Mouse (Mus musculus) midbrain, embryonic 12.5 days (tissue): ENCODE data around the gene Bgn. TPM values are rescaled to one million over a fixed set of nuclear protein-coding genes. Genes with fewer than 3 reads are reported as not detected.

Source experiments
- ATAC-seq: fragments of 200-750 bp; cut with Nextera tagmentation; 2 replicates; pipeline ENCODE4 v1.8.0; 2017; ENCODE audit warnings: low read depth, moderate TSS enrichment, moderate library complexity; ENCODE audit not compliant: low FRiP score
- H3K27ac ChIP-seq: fragments of 300-500 bp; sonication (generic); replicated peaks from 2 replicates; pipeline ENCODE4 v1.5.1; 2016; ENCODE audit warnings: mild to moderate bottlenecking
- H3K27me3 ChIP-seq: fragments of 300-500 bp; sonication (generic); 2 replicates; pipeline ENCODE4 v1.6.1; 2016; ENCODE audit warnings: mild to moderate bottlenecking
- H3K36me3 ChIP-seq: fragments of 300-500 bp; sonication (generic); 2 replicates; pipeline ENCODE4 v1.6.1; 2016
- H3K4me1 ChIP-seq: fragments of 300-500 bp; sonication (generic); 2 replicates; pipeline ENCODE4 v1.6.1; 2016
- H3K4me2 ChIP-seq: fragments of 300-500 bp; sonication (generic); replicated peaks from 2 replicates; pipeline ENCODE4 v1.6.1; 2016; ENCODE audit warnings: mild to moderate bottlenecking, moderate library complexity
- H3K4me3 ChIP-seq: fragments of 300-500 bp; sonication (generic); 2 replicates; pipeline ENCODE4 v1.5.1; 2016; ENCODE audit warnings: mild to moderate bottlenecking
- H3K9ac ChIP-seq: fragments of 300-500 bp; sonication (generic); replicated peaks from 2 replicates; pipeline ENCODE4 v1.6.1; 2016; ENCODE audit warnings: mild to moderate bottlenecking, moderate library complexity
- H3K9me3 ChIP-seq: fragments of 300-500 bp; sonication (generic); 2 replicates; pipeline ENCODE4 v1.6.1; 2016; ENCODE audit warnings: mild to moderate bottlenecking
- WGBS: fragments of 180-500 bp; shearing (Covaris S2); methylation state at CpG from one replicate; pipeline ENCODE4 v1.1.7; 2016; 5-methylcytosine and 5-hydroxymethylcytosine counted together
- polyA plus RNA-seq: library from polyadenylated mRNA; unstranded; fragments of >200 nt; fragmentation: Nextera tagmentation; extraction: Ambion mirVana; gene quantifications from 2 replicates; pipeline ENCODE4 v1.2.1, GENCODE M21; 2016

Gene Bgn
- 36.2 and 43.1 TPM in 2 replicates for polyA plus RNA-seq

DNA sequence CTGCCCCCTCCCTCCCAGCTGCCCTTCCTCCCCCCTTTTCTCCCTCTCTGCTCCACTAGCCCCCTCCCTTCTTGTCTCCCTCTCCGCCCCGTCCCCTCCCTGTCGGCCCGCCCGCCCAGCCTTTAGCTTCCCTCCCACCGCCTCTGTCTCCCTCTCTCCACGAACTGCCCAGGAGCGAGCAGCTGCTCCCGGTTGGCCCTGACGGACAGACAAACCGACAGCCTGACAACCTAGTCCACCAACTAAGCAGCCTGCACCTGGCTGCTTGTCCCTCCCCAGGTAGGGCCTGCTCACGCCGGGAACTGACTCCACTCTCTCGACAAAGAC, at the start of gene Bgn:
TSS of gene Bgn (plus strand) at position 119 of the 327 bp plus-strand sequence.
- peak within 1 kb of the TSS; percentile 29 for H3K4me2 ChIP-seq
- H3K36me3 ChIP-seq, result no peaks in the 10 kb centered on the region
- 26% methylated on average over 13 of the region's 14 CpGs for WGBS
- no peaks in the 10 kb centered on the region for H3K4me1 ChIP-seq
- no peak for ATAC-seq
- H3K27ac ChIP-seq, result no peak within 1 kb of the TSS
- peaks cover 12% of the 10 kb centered on the region; the same call in 1 of the 2 replicates for H3K27me3 ChIP-seq
- H3K9me3 ChIP-seq, result no peaks in the 10 kb centered on the region
- H3K9ac ChIP-seq, result no peak within 1 kb of the TSS
- no peak within 1 kb of the TSS for H3K4me3 ChIP-seq

- Histone ChIP-seq H3K27ac (no peak within 1 kb of the TSS), H3K4me1 (no peaks in the 10 kb centered on the region), H3K4me2 (no peak within 1 kb of the TSS), H3K4me3 (no peak within 1 kb of the TSS), H3K36me3 (0 out of 2 replicates have a peak, but pooled peaks cover 3% of the 10 kb centered on the region), H3K27me3 (no peaks in the 10 kb centered on the region), H3K9ac (no peak within 1 kb of the TSS), H3K9me3 (no peaks in the 10 kb centered on the region)
- no peak for ATAC-seq
- 90% methylated on average over 11 of the region's 11 CpGs for WGBS
Measured at GRCm38 (mm10) chrX:73435252-73435651, 48.1 kb upstream of the Bgn start, which contains the start of gene Trex2. Gene Trex2, minus strand, starts transcription at chrX:73435344.

DNA sequence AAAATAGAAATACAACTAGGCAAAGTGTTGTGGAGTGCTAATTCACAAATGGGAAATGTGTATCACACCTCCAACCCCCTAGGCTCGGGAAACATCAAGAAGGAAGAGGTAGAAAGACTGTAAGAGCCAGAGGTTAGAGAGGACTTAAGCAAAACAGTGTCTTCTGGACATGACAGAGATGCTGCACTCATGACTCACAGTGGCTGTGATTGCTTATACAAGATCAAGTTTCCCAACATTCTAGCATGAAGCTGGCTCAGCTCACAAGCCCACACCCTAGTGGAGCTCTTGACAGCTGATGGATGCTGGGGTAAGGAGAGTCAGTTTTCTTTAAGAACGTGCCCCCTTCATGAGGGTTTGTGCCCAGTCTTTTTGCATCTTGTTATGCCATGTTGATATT, 42.0 kb upstream of the Bgn start:
- Histone ChIP-seq H3K4me2 (no peak overlapping the region), H3K27me3 (no peaks in the 10 kb centered on the region), H3K36me3 (0 out of 2 replicates have a peak, but pooled peaks cover 2% of the 10 kb centered on the region), H3K4me3 (no peak overlapping the region), H3K4me1 (no peaks in the 10 kb centered on the region), H3K9ac (no peak overlapping the region), H3K9me3 (no peaks in the 10 kb centered on the region), H3K27ac (no peak overlapping the region)
- ATAC-seq, result no peak
- 71% methylated on average over 2 of the region's 2 CpGs for WGBS

DNA sequence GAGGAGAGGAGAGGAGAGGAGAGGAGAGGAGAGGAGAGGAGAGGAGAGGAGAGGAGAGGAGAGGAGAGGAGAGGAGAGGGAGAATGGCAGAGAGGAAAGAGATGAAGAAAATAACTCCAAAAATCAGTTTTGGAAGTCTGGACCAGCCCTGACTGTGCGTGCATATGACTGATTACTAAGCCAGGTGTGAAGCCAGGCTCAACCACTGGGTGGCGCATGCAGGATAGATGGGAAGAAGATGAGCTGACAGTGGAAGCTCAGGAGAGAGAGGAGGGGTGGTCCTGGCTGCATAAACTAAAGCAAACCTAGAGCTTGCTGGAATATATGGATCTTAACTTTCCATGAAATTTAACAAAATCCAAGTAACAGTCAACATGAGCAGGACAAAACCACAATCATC, 31.5 kb upstream of the Bgn start:
- WGBS, result 18% methylated on average over 2 of the region's 2 CpGs

DNA sequence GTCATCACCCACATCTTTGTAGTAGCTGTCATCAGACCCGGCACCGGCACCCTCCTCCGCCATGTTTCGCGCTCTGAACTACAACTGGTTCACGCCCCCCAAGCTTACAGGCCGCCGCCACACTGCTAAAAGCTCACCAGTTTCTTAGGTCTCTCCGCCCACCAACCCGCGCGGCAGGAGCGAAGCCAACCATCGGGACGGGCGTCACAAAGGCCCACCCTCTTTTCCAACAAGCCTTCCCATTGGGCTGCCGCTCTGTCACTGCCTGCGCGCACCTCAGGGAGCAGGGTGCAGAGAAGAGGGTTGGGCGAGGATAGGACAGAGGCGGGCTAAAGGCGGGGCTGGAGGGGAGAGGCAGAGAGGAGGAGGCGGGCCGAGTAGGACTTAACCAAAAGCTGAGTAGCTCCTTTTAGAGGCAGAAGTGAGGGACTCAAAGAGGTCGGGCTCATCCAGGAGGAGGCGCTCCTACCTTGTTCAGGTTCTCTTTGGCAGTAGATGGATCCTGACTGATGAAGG, 24.5 kb upstream of the Bgn start, which contains the start of gene Haus7:
TSS of gene Haus7 (minus strand) at position 168 of the 516 bp plus-strand sequence.
- Histone ChIP-seq H3K9ac (peak within 1 kb of the TSS; percentile 55), H3K9me3 (no peaks in the 10 kb centered on the region), H3K27me3 (no peaks in the 10 kb centered on the region), H3K4me3 (peak within 1 kb of the TSS; percentile 55), H3K36me3 (0 out of 2 replicates have a peak, but pooled peaks cover 4% of the 10 kb centered on the region), H3K4me2 (peak within 1 kb of the TSS; percentile 59), H3K27ac (no peak within 1 kb of the TSS), H3K4me1 (peaks cover 5% of the 10 kb centered on the region; the same call in 1 of the 2 replicates)
- 26% methylated on average over 26 of the region's 26 CpGs for WGBS
- ATAC-seq, result peak; percentile 100

More for the DNA sequence above, 31.5 kb upstream of the Bgn start:
- no peak overlapping the region for H3K9ac ChIP-seq
- 0 out of 2 replicates have a peak, but pooled peaks cover 4% of the 10 kb centered on the region for H3K36me3 ChIP-seq
- no peak overlapping the region for H3K4me2 ChIP-seq
- no peaks in the 10 kb centered on the region for H3K4me1 ChIP-seq
- H3K9me3 ChIP-seq, result no peaks in the 10 kb centered on the region
- no peaks in the 10 kb centered on the region for H3K27me3 ChIP-seq
- H3K27ac ChIP-seq, result no peak overlapping the region
- no peak for ATAC-seq
- H3K4me3 ChIP-seq, result no peak overlapping the region

GRCm38 (mm10) chrX:73460792-73461191, 22.6 kb upstream of the Bgn start:
- H3K9ac ChIP-seq, result no peak overlapping the region
- no peak overlapping the region for H3K4me2 ChIP-seq
- H3K27ac ChIP-seq, result no peak overlapping the region
- no peaks in the 10 kb centered on the region for H3K9me3 ChIP-seq
- 77% methylated on average over 4 of the region's 4 CpGs for WGBS
- H3K36me3 ChIP-seq, result no peaks in the 10 kb centered on the region
- no peak for ATAC-seq
- 0 out of 2 replicates have a peak, but pooled peaks cover 2% of the 10 kb centered on the region for H3K27me3 ChIP-seq
- H3K4me3 ChIP-seq, result no peak overlapping the region
- peaks cover 5% of the 10 kb centered on the region; the same call in 1 of the 2 replicates for H3K4me1 ChIP-seq

- WGBS, result 74% methylated on average over 9 of the region's 9 CpGs
- no peak for ATAC-seq
- H3K4me2 ChIP-seq, result no peak overlapping the region
- H3K9me3 ChIP-seq, result no peaks in the 10 kb centered on the region
- no peaks in the 10 kb centered on the region for H3K4me1 ChIP-seq
- H3K27me3 ChIP-seq, result peaks cover 7% of the 10 kb centered on the region; the same call in 1 of the 2 replicates
- H3K4me3 ChIP-seq, result no peak overlapping the region
- H3K27ac ChIP-seq, result no peak overlapping the region
- no peak overlapping the region for H3K9ac ChIP-seq
- no peaks in the 10 kb centered on the region for H3K36me3 ChIP-seq
Measured at GRCm38 (mm10) chrX:73465483-73466186, 17.8 kb upstream of the Bgn start.

GRCm38 (mm10) chrX:73467446-73468241, 15.8 kb upstream of the Bgn start:
- no peaks in the 10 kb centered on the region for H3K9me3 ChIP-seq
- no peak overlapping the region for H3K4me2 ChIP-seq
- no peaks in the 10 kb centered on the region for H3K4me1 ChIP-seq
- H3K36me3 ChIP-seq, result no peaks in the 10 kb centered on the region
- ATAC-seq, result no peak
- H3K27ac ChIP-seq, result no peak overlapping the region
- H3K4me3 ChIP-seq, result no peak overlapping the region
- no peak overlapping the region for H3K9ac ChIP-seq
- H3K27me3 ChIP-seq, result peaks cover 7% of the 10 kb centered on the region; the same call in 1 of the 2 replicates
- WGBS, result 68% methylated on average over 5 of the region's 5 CpGs

GRCm38 (mm10) chrX:73468330-73468729, 15.1 kb upstream of the Bgn start:
- Histone ChIP-seq H3K4me1 (no peaks in the 10 kb centered on the region), H3K27ac (no peak overlapping the region), H3K36me3 (no peaks in the 10 kb centered on the region), H3K9ac (no peak overlapping the region), H3K27me3 (peaks cover 7% of the 10 kb centered on the region; the same call in 1 of the 2 replicates), H3K9me3 (no peaks in the 10 kb centered on the region), H3K4me2 (no peak overlapping the region), H3K4me3 (no peak overlapping the region)
- ATAC-seq, result no peak
- WGBS, result 84% methylated on average over 3 of the region's 3 CpGs

GRCm38 (mm10) chrX:73468752-73469151, 14.7 kb upstream of the Bgn start:
- Histone ChIP-seq H3K9me3 (no peaks in the 10 kb centered on the region), H3K27ac (no peak overlapping the region), H3K4me1 (no peaks in the 10 kb centered on the region), H3K36me3 (no peaks in the 10 kb centered on the region), H3K4me3 (no peak overlapping the region), H3K27me3 (peaks cover 7% of the 10 kb centered on the region; the same call in 1 of the 2 replicates), H3K4me2 (no peak overlapping the region), H3K9ac (no peak overlapping the region)
- ATAC-seq, result no peak
- WGBS, result 60% methylated on average over 1 of the region's 1 CpGs

DNA sequence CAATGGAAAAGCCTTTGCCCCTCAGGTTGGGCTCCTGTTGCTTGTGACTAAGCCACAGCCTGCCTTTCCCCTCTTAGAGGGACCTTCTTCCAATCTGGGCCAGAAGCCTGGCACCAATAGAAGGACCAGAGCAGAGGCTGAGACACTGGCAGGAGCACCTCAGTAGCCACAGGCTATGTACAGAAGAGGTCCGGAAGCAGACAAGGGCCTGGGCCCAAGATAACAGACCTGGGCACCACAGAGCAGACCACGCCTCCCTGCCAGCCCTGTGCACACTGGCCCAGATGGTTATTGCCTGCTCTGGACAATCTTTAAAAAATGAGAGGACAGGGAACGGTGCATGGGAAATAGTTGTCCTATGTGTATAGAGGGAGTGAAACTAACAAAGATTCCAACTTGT, 11.6 kb upstream of the Bgn start:
- Histone ChIP-seq H3K4me3 (no peak overlapping the region), H3K4me2 (no peak overlapping the region), H3K27ac (no peak overlapping the region), H3K9me3 (no peaks in the 10 kb centered on the region), H3K9ac (no peak overlapping the region), H3K4me1 (no peaks in the 10 kb centered on the region), H3K36me3 (no peaks in the 10 kb centered on the region), H3K27me3 (no peaks in the 10 kb centered on the region)
- ATAC-seq, result no peak
- 88% methylated on average over 3 of the region's 3 CpGs for WGBS
